Mouse (Mus musculus): ENCODE results near the gene Slc25a54. TPM values are rescaled to one million over a fixed set of nuclear protein-coding genes. Genes with fewer than 3 reads are reported as not detected.

The Slc25a54 gene
- polyA plus RNA-seq, 2 experiments, result not detected

DNA sequence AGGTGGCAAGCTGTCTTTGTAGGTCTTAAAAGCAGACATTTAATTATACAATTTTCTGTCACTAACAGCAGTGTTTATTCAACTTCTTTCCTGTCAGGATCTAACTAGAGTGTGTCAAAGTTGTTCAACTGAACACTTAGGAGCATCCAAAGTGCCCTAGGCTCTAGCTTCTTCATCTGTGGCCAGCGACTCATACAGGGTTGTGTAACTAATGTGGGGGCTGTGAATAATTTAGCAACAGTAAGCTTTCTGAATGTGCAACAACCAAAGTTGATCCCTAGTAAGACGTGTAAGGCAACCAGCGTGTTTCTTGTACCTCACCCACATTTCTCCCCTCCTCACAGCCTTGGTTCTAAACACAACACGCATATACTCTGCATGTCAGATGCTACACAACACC is 39.4 kb upstream of the Slc25a54 start:
- 62% methylated on average over 4 of the region's 4 CpGs for WGBS (ENCODE audit: insufficient replicate concordance)
- DNase-seq (ENCODE audit: low read depth in 3 of 3, low spot score in 3 of 3) (no peak), ATAC-seq (ENCODE audit: insufficient read depth) (no peak)

GRCm38 (mm10) chr3:109043395-109043794 is 36.9 kb upstream of the Slc25a54 start:
- 51% methylated on average over 7 of the region's 7 CpGs for WGBS (ENCODE audit: insufficient replicate concordance)
- no peak for DNase-seq (ENCODE audit: low read depth in 3 of 3, low spot score in 3 of 3)
- no peak overlapping the region for H3K27ac ChIP-seq
- H3K9ac ChIP-seq (replicated peaks), result no peak overlapping the region
- no peak for ATAC-seq (ENCODE audit: insufficient read depth)
- TF ChIP-seq EP300 (IDR thresholded peaks at IDR 0.05; ENCODE audit: low read depth) (no peak), CTCF (IDR thresholded peaks at IDR 0.05; ENCODE audit: low read depth) (no peak)
- no peak overlapping the region for H3K4me2 ChIP-seq (ENCODE audit: low read depth)
- H3K4me3 ChIP-seq (ENCODE audit: insufficient read depth in 1 of 2, low read depth in 2 of 2, low read length in 2 of 2), result no peak overlapping the region
- H3K4me1 ChIP-seq (replicated peaks; ENCODE audit: control insufficient read depth in 2 of 2, insufficient read depth in 2 of 2, low read length in 1 of 2), result peaks cover 0 to 2% of the 10 kb centered on the region in 2 experiments; a peak in 2 of 4 replicates
- no peaks in the 10 kb centered on the region for H3K9me3 ChIP-seq (ENCODE audit: control insufficient read depth, low read length)
- no peaks in the 10 kb centered on the region for H3K36me3 ChIP-seq (replicated peaks; ENCODE audit: control insufficient read depth, insufficient read depth, low read depth)
- no peaks in the 10 kb centered on the region for H3K27me3 ChIP-seq (ENCODE audit: control insufficient read depth, insufficient read depth, low read length)

More for the DNA sequence above, 39.4 kb upstream of the Slc25a54 start:
- Histone ChIP-seq H3K4me3 (ENCODE audit: insufficient read depth in 1 of 2, low read depth in 2 of 2, low read length in 2 of 2) (no peak overlapping the region), H3K9ac (replicated peaks) (no peak overlapping the region), H3K27ac (no peak overlapping the region), H3K27me3 (ENCODE audit: control insufficient read depth, insufficient read depth, low read length) (no peaks in the 10 kb centered on the region), H3K4me1 (replicated peaks; ENCODE audit: control insufficient read depth in 2 of 2, insufficient read depth in 2 of 2, low read length in 1 of 2) (no peaks in the 10 kb centered on the region), H3K36me3 (replicated peaks; ENCODE audit: control insufficient read depth, insufficient read depth, low read depth) (no peaks in the 10 kb centered on the region), H3K4me2 (ENCODE audit: low read depth) (no peak overlapping the region), H3K9me3 (ENCODE audit: control insufficient read depth, low read length) (no peaks in the 10 kb centered on the region)
- TF ChIP-seq EP300 (IDR thresholded peaks at IDR 0.05; ENCODE audit: low read depth) (no peak), CTCF (IDR thresholded peaks at IDR 0.05; ENCODE audit: low read depth) (no peak)

GRCm38 (mm10) chr3:109046428-109046827 is 33.8 kb upstream of the Slc25a54 start:
- Histone ChIP-seq H3K9me3 (ENCODE audit: control insufficient read depth, low read length) (no peaks in the 10 kb centered on the region), H3K36me3 (replicated peaks; ENCODE audit: control insufficient read depth, insufficient read depth, low read depth) (no peaks in the 10 kb centered on the region), H3K9ac (replicated peaks) (no peak overlapping the region), H3K4me3 (ENCODE audit: insufficient read depth in 1 of 2, low read depth in 2 of 2, low read length in 2 of 2) (no peak overlapping the region), H3K4me2 (ENCODE audit: low read depth) (no peak overlapping the region), H3K27me3 (ENCODE audit: control insufficient read depth, insufficient read depth, low read length) (no peaks in the 10 kb centered on the region), H3K27ac (no peak overlapping the region), H3K4me1 (replicated peaks; ENCODE audit: control insufficient read depth in 2 of 2, insufficient read depth in 2 of 2, low read length in 1 of 2) (peaks cover 0 to 2% of the 10 kb centered on the region in 2 experiments; a peak in 2 of 4 replicates)
- no peak for DNase-seq (ENCODE audit: low read depth in 3 of 3, low spot score in 3 of 3)
- no peak for ATAC-seq (ENCODE audit: insufficient read depth)
- 53% methylated on average over 3 of the region's 3 CpGs for WGBS (ENCODE audit: insufficient replicate concordance)
- TF ChIP-seq CTCF (IDR thresholded peaks at IDR 0.05; ENCODE audit: low read depth), result no peak
- TF ChIP-seq EP300 (IDR thresholded peaks at IDR 0.05; ENCODE audit: low read depth), result no peak

- DNase-seq (ENCODE audit: low read depth in 3 of 3, low spot score in 3 of 3) (no peak), ATAC-seq (ENCODE audit: insufficient read depth) (no peak)
- peaks cover 0 to 4% of the 10 kb centered on the region in 2 experiments; a peak in 2 of 4 replicates for H3K4me1 ChIP-seq (replicated peaks; ENCODE audit: control insufficient read depth in 2 of 2, insufficient read depth in 2 of 2, low read length in 1 of 2)
- H3K36me3 ChIP-seq (replicated peaks; ENCODE audit: control insufficient read depth, insufficient read depth, low read depth), result no peaks in the 10 kb centered on the region
- WGBS (ENCODE audit: insufficient replicate concordance), result 35% methylated on average over 6 of the region's 6 CpGs
- H3K9ac ChIP-seq (replicated peaks), result no peak overlapping the region
- no peak overlapping the region for H3K27ac ChIP-seq
- H3K4me2 ChIP-seq (ENCODE audit: low read depth), result no peak overlapping the region
- no peaks in the 10 kb centered on the region for H3K9me3 ChIP-seq (ENCODE audit: control insufficient read depth, low read length)
- no peak overlapping the region for H3K4me3 ChIP-seq (ENCODE audit: insufficient read depth in 1 of 2, low read depth in 2 of 2, low read length in 2 of 2)
- TF ChIP-seq EP300 (IDR thresholded peaks at IDR 0.05; ENCODE audit: low read depth), result no peak
- TF ChIP-seq CTCF (IDR thresholded peaks at IDR 0.05; ENCODE audit: low read depth), result no peak
- no peaks in the 10 kb centered on the region for H3K27me3 ChIP-seq (ENCODE audit: control insufficient read depth, insufficient read depth, low read length)
Measured at GRCm38 (mm10) chr3:109047707-109048283, 32.5 kb upstream of the Slc25a54 start.

DNA sequence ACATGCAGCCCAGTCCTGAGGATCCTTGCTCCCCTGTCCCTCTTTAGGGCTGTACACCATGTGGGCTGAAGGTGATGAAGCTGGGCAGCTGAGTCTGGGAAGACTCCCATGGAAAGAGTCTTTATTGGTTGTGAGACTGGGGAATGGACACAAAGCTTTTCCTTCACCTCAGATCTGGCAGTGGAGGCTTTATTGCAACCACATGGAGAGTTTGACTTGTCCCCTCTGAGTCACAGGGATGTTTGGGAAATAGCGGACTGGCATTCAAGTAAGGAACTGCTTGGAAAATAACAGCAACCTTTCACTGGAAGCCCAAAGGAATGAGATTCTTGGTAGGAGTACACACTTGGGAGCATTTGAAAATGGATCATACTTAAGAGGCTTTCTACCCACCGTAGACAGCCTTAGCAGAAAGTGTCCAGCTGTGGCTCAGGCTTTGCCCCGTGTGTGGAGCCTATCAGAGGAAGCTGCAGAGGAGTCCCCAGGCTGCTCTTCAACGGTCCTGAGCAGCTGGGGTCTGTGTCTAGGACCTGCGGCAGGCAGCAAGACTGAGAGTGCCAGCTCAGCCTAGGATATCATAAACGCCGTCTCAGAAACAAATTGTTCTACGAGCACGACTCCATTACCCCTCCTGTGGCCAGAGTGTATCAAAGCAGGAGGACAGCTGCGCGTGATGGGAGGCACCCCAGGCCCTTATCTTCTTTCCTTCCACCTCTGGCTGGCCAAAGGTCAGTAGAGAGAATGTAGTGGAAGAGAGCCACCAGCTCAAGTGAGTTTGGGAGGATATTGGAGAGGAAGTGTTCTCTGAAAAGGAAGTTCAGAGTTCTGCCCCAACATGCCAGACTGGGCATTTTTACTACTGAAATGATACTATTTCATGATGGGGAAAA is 29.0 kb upstream of the Slc25a54 start:
- no peak for DNase-seq (ENCODE audit: low read depth in 3 of 3, low spot score in 3 of 3)
- Histone ChIP-seq H3K27ac (no peak overlapping the region), H3K36me3 (replicated peaks; ENCODE audit: control insufficient read depth, insufficient read depth, low read depth) (no peaks in the 10 kb centered on the region), H3K9ac (replicated peaks) (no peak overlapping the region), H3K4me2 (ENCODE audit: low read depth) (no peak overlapping the region), H3K4me1 (replicated peaks; ENCODE audit: control insufficient read depth in 2 of 2, insufficient read depth in 2 of 2, low read length in 1 of 2) (peaks cover 0 to 4% of the 10 kb centered on the region in 2 experiments; a peak in 2 of 4 replicates), H3K9me3 (ENCODE audit: control insufficient read depth, low read length) (no peaks in the 10 kb centered on the region), H3K27me3 (ENCODE audit: control insufficient read depth, insufficient read depth, low read length) (no peaks in the 10 kb centered on the region), H3K4me3 (ENCODE audit: insufficient read depth in 1 of 2, low read depth in 2 of 2, low read length in 2 of 2) (no peak overlapping the region)
- no peak; the same call in 1 of the 2 replicates for ATAC-seq (ENCODE audit: insufficient read depth)
- WGBS (ENCODE audit: insufficient replicate concordance), result 13% methylated on average over 11 of the region's 11 CpGs
- TF ChIP-seq CTCF (IDR thresholded peaks at IDR 0.05; ENCODE audit: low read depth) (no peak), EP300 (IDR thresholded peaks at IDR 0.05; ENCODE audit: low read depth) (no peak)

Data from liver, embryonic 14.5 days (tissue).